Mouse (Mus musculus) hindbrain, embryonic 10.5 days (tissue): ENCODE data around the gene Mybpc3. TPM values are rescaled to one million over a fixed set of nuclear protein-coding genes. Genes with fewer than 3 reads are reported as not detected.
"Not testable (repeated sequence)": the region's sequence is repeated elsewhere in the genome, so short reads cannot be mapped to it uniquely, and the experiment has no call there.

Experiments used
- DNase-seq: peaks from one replicate; pipeline ENCODE4 v3.0.0-alpha.2; 2017; ENCODE audit warnings: low spot score
- H3K27ac ChIP-seq: fragments of 300-500 bp; sonication (generic); 2 replicates; pipeline ENCODE4 v1.5.1; 2016; ENCODE audit warnings: mild to moderate bottlenecking, moderate library complexity
- H3K27me3 ChIP-seq: fragments of 300-500 bp; sonication (generic); 2 replicates; pipeline ENCODE4 v1.6.1; 2016; ENCODE audit warnings: mild to moderate bottlenecking; ENCODE audit not compliant: poor library complexity, insufficient read depth, severe bottlenecking
- H3K36me3 ChIP-seq: fragments of 300-500 bp; sonication (generic); 2 replicates; pipeline ENCODE4 v1.6.1; 2016; ENCODE audit warnings: mild to moderate bottlenecking, moderate library complexity
- H3K4me1 ChIP-seq: fragments of 300-500 bp; sonication (generic); replicated peaks from 2 replicates; pipeline ENCODE4 v1.6.1; 2016; ENCODE audit warnings: mild to moderate bottlenecking
- H3K4me3 ChIP-seq: fragments of 300-500 bp; sonication (generic); 2 replicates; pipeline ENCODE4 v1.5.1; 2016; ENCODE audit warnings: mild to moderate bottlenecking, moderate library complexity
- H3K9me3 ChIP-seq: fragments of 300-500 bp; sonication (generic); 2 replicates; pipeline ENCODE4 v1.6.1; 2016; ENCODE audit warnings: mild to moderate bottlenecking, moderate library complexity
- WGBS: fragments of 180-500 bp; shearing (Covaris S2); methylation state at CpG from one replicate; pipeline ENCODE4 v1.1.7; 2016; 5-methylcytosine and 5-hydroxymethylcytosine counted together
- polyA plus RNA-seq: library from polyadenylated mRNA; unstranded; fragments of >200 nt; fragmentation: Nextera tagmentation; extraction: Ambion mirVana; gene quantifications from 2 replicates; pipeline ENCODE4 v1.2.1, GENCODE M21; 2016

The Mybpc3 gene
- polyA plus RNA-seq, 1 experiment from 2014 or later, result not detected

GRCm38 (mm10) chr2:91097015-91097414, 20.9 kb upstream of the Mybpc3 start:
- Histone ChIP-seq H3K4me1 (peaks cover 17% of the 10 kb centered on the region; the same call in 1 of the 2 replicates), H3K4me3 (no peak overlapping the region), H3K27ac (no peak overlapping the region), H3K9me3 (no peaks in the 10 kb centered on the region), H3K27me3 (no peaks in the 10 kb centered on the region), H3K36me3 (no peaks in the 10 kb centered on the region)
- DNase-seq, result no peak
- WGBS, result 79% methylated on average over 10 of the region's 10 CpGs

- Histone ChIP-seq H3K4me1 (peaks cover 17% of the 10 kb centered on the region; the same call in 1 of the 2 replicates), H3K36me3 (no peaks in the 10 kb centered on the region), H3K4me3 (no peak overlapping the region), H3K9me3 (no peaks in the 10 kb centered on the region), H3K27me3 (no peaks in the 10 kb centered on the region), H3K27ac (peak overlapping the region; percentile 41; the same call in 1 of the 2 replicates)
- no peak for DNase-seq
- 91% methylated on average over 2 of the region's 2 CpGs for WGBS
Measured at GRCm38 (mm10) chr2:91098156-91098555, 19.8 kb upstream of the Mybpc3 start.

GRCm38 (mm10) chr2:91101124-91101740, 16.7 kb upstream of the Mybpc3 start:
- Histone ChIP-seq H3K36me3 (no peaks in the 10 kb centered on the region), H3K27me3 (no peaks in the 10 kb centered on the region), H3K9me3 (no peaks in the 10 kb centered on the region), H3K4me1 (peaks cover 17% of the 10 kb centered on the region; the same call in 1 of the 2 replicates), H3K4me3 (no peak overlapping the region), H3K27ac (0 out of 2 replicates have a peak overlapping the region, but pooled peaks have one; percentile 18)
- 15% methylated on average over 7 of the region's 7 CpGs for WGBS
- peak; percentile 90 for DNase-seq

GRCm38 (mm10) chr2:91108156-91108555, 9.8 kb upstream of the Mybpc3 start:
- H3K9me3 ChIP-seq, result no peaks in the 10 kb centered on the region
- WGBS, result 88% methylated on average over 3 of the region's 3 CpGs
- H3K27me3 ChIP-seq, result no peaks in the 10 kb centered on the region; the same call in 1 of the 2 replicates
- H3K4me1 ChIP-seq, result no peaks in the 10 kb centered on the region
- DNase-seq, result no peak
- no peak overlapping the region for H3K4me3 ChIP-seq
- H3K36me3 ChIP-seq, result no peaks in the 10 kb centered on the region
- H3K27ac ChIP-seq, result no peak overlapping the region

GRCm38 (mm10) chr2:91109241-91109640, 8.7 kb upstream of the Mybpc3 start:
- Histone ChIP-seq H3K4me1 (no peaks in the 10 kb centered on the region), H3K27me3 (peaks cover 6% of the 10 kb centered on the region; the same call in 1 of the 2 replicates), H3K9me3 (no peaks in the 10 kb centered on the region), H3K36me3 (no peaks in the 10 kb centered on the region), H3K27ac (no peak overlapping the region), H3K4me3 (no peak overlapping the region)
- WGBS, result 84% methylated on average over 5 of the region's 5 CpGs
- DNase-seq, result no peak

GRCm38 (mm10) chr2:91109807-91110385, 8.0 kb upstream of the Mybpc3 start:
- Histone ChIP-seq H3K36me3 (no peaks in the 10 kb centered on the region), H3K27ac (no peak overlapping the region), H3K27me3 (peaks cover 6% of the 10 kb centered on the region; the same call in 1 of the 2 replicates), H3K9me3 (no peaks in the 10 kb centered on the region), H3K4me3 (no peak overlapping the region), H3K4me1 (peaks cover 4% of the 10 kb centered on the region; the same call in 1 of the 2 replicates)
- 92% methylated on average over 5 of the region's 5 CpGs for WGBS
- no peak for DNase-seq

- no peak for DNase-seq
- H3K4me1 ChIP-seq, result peaks cover 9% of the 10 kb centered on the region
- no peak overlapping the region for H3K4me3 ChIP-seq
- peaks cover 7% of the 10 kb centered on the region; the same call in 1 of the 2 replicates for H3K27me3 ChIP-seq
- WGBS, result 77% methylated on average over 6 of the region's 6 CpGs
- no peaks in the 10 kb centered on the region for H3K9me3 ChIP-seq
- H3K36me3 ChIP-seq, result no peaks in the 10 kb centered on the region
- H3K27ac ChIP-seq, result no peak overlapping the region
Measured at GRCm38 (mm10) chr2:91110429-91110828, 7.5 kb upstream of the Mybpc3 start.

- H3K27ac ChIP-seq, H3K4me3 ChIP-seq, H3K36me3 ChIP-seq, DNase-seq, H3K9me3 ChIP-seq: not testable (repeated sequence)
- H3K27me3 ChIP-seq, result peaks cover 20% of the 10 kb centered on the region
- 92% methylated on average over 3 of the region's 3 CpGs for WGBS
- H3K4me1 ChIP-seq, result peaks cover 13% of the 10 kb centered on the region
Measured at GRCm38 (mm10) chr2:91111832-91112231, 6.1 kb upstream of the Mybpc3 start.

- DNase-seq, result no peak
- Histone ChIP-seq H3K4me3 (no peak overlapping the region), H3K4me1 (peaks cover 13% of the 10 kb centered on the region), H3K27me3 (peaks cover 25% of the 10 kb centered on the region), H3K9me3 (no peaks in the 10 kb centered on the region), H3K36me3 (no peaks in the 10 kb centered on the region), H3K27ac (no peak overlapping the region)
- 58% methylated on average over 4 of the region's 4 CpGs for WGBS
Measured at GRCm38 (mm10) chr2:91112491-91112890, 5.5 kb upstream of the Mybpc3 start.

GRCm38 (mm10) chr2:91113334-91113733, 4.6 kb upstream of the Mybpc3 start:
- no peak for DNase-seq
- Histone ChIP-seq H3K36me3 (no peaks in the 10 kb centered on the region), H3K4me1 (peaks cover 13% of the 10 kb centered on the region), H3K4me3 (no peak overlapping the region), H3K27ac (no peak overlapping the region), H3K27me3 (peaks cover 29% of the 10 kb centered on the region), H3K9me3 (no peaks in the 10 kb centered on the region)
- 83% methylated on average over 10 of the region's 10 CpGs for WGBS

GRCm38 (mm10) chr2:91113852-91114251, 4.1 kb upstream of the Mybpc3 start:
- Histone ChIP-seq H3K27ac (no peak overlapping the region), H3K4me3 (no peak overlapping the region), H3K36me3 (no peaks in the 10 kb centered on the region), H3K9me3 (no peaks in the 10 kb centered on the region), H3K27me3 (peaks cover 29% of the 10 kb centered on the region), H3K4me1 (peaks cover 18% of the 10 kb centered on the region)
- WGBS, result 75% methylated on average over 6 of the region's 6 CpGs
- DNase-seq, result no peak

- Histone ChIP-seq H3K9me3 (no peaks in the 10 kb centered on the region), H3K36me3 (no peaks in the 10 kb centered on the region), H3K27ac (peak overlapping the region; percentile 87), H3K4me1 (peaks cover 20% of the 10 kb centered on the region), H3K27me3 (peaks cover 29% of the 10 kb centered on the region), H3K4me3 (peak overlapping the region; percentile 59)
- WGBS, result 7% methylated on average over 42 of the region's 42 CpGs
- DNase-seq, result peak; percentile 97
Measured at GRCm38 (mm10) chr2:91114781-91115577, 3.0 kb upstream of the Mybpc3 start.

- peaks cover 29% of the 10 kb centered on the region for H3K27me3 ChIP-seq
- H3K27ac ChIP-seq, result peak overlapping the region; percentile 87
- peak overlapping the region; percentile 59 for H3K4me3 ChIP-seq
- 38% methylated on average over 12 of the region's 12 CpGs for WGBS
- peaks cover 20% of the 10 kb centered on the region for H3K4me1 ChIP-seq
- DNase-seq, result no peak
- no peaks in the 10 kb centered on the region for H3K9me3 ChIP-seq
- no peaks in the 10 kb centered on the region for H3K36me3 ChIP-seq
Measured at GRCm38 (mm10) chr2:91115578-91115970, 2.4 kb upstream of the Mybpc3 start.
